Mouse (Mus musculus) liver, embryonic 13.5 days (tissue): ENCODE data around the gene Plek2. TPM values are rescaled to one million over a fixed set of nuclear protein-coding genes. Genes with fewer than 3 reads are reported as not detected.

Source experiments
- ATAC-seq: fragments of 200-750 bp; cut with Nextera tagmentation; 2 replicates; pipeline ENCODE4 v1.8.0; 2017; ENCODE audit warnings: low read depth, mild to moderate bottlenecking, moderate number of reproducible peaks, moderate library complexity
- DNase-seq: peaks from one replicate; pipeline ENCODE4 v3.0.0; 2022
- H3K27ac ChIP-seq: fragments of 300-500 bp; sonication (generic); 2 replicates; pipeline ENCODE4 v1.5.1; 2015; ENCODE audit warnings: moderate library complexity, mild to moderate bottlenecking, inconsistent platforms
- H3K27me3 ChIP-seq: fragments of 300-500 bp; sonication (generic); 2 replicates; pipeline ENCODE4 v1.6.1; 2015; ENCODE audit warnings: mild to moderate bottlenecking, inconsistent platforms
- H3K36me3 ChIP-seq: fragments of 300-500 bp; sonication (generic); 2 replicates; pipeline ENCODE4 v1.6.1; 2015; ENCODE audit warnings: mild to moderate bottlenecking, inconsistent platforms
- H3K4me1 ChIP-seq: fragments of 300-500 bp; sonication (generic); replicated peaks from 2 replicates; pipeline ENCODE4 v1.6.1; 2015; ENCODE audit warnings: inconsistent platforms
- H3K4me2 ChIP-seq: fragments of 300-500 bp; sonication (generic); 2 replicates; pipeline ENCODE4 v1.6.1; 2015; ENCODE audit warnings: inconsistent platforms, mild to moderate bottlenecking, moderate library complexity
- H3K4me3 ChIP-seq: fragments of 300-500 bp; sonication (generic); replicated peaks from 2 replicates; pipeline ENCODE4 v1.5.1; 2015; ENCODE audit warnings: mild to moderate bottlenecking, inconsistent platforms
- H3K9ac ChIP-seq: fragments of 300-500 bp; sonication (generic); 2 replicates; pipeline ENCODE4 v1.6.1; 2015; ENCODE audit warnings: mild to moderate bottlenecking, inconsistent platforms
- H3K9me3 ChIP-seq: fragments of 300-500 bp; sonication (generic); replicated peaks from 2 replicates; pipeline ENCODE4 v1.6.1; 2016; ENCODE audit warnings: inconsistent platforms
- WGBS: fragments of 180-500 bp; shearing (Covaris S2); methylation state at CpG from one replicate; pipeline ENCODE4 v1.1.7; 2015; ENCODE audit not compliant: insufficient replicate concordance; 5-methylcytosine and 5-hydroxymethylcytosine counted together
- polyA plus RNA-seq: library from polyadenylated mRNA; unstranded; fragments of >200 nt; fragmentation: Nextera tagmentation; extraction: Ambion mirVana; gene quantifications from 2 replicates; pipeline ENCODE4 v1.2.1, GENCODE M21; 2015

The Plek2 gene
- polyA plus RNA-seq, 1 experiment from 2014 or later, result 52.5 TPM

- Histone ChIP-seq H3K9ac (peak overlapping the region; percentile 77), H3K9me3 (peaks cover 7% of the 10 kb centered on the region), H3K36me3 (no peaks in the 10 kb centered on the region), H3K27ac (peak overlapping the region; percentile 97), H3K4me1 (peaks cover 83% of the 10 kb centered on the region), H3K4me3 (peak overlapping the region; percentile 71), H3K27me3 (peaks cover 37% of the 10 kb centered on the region), H3K4me2 (peak overlapping the region; percentile 80)
- ATAC-seq, result peak; percentile 86
- WGBS, result 3% methylated on average over 16 of the region's 16 CpGs
- peak; percentile 86 for DNase-seq
Measured at GRCm38 (mm10) chr12:78910684-78911461, 4.1 kb upstream of the Plek2 start.

DNA sequence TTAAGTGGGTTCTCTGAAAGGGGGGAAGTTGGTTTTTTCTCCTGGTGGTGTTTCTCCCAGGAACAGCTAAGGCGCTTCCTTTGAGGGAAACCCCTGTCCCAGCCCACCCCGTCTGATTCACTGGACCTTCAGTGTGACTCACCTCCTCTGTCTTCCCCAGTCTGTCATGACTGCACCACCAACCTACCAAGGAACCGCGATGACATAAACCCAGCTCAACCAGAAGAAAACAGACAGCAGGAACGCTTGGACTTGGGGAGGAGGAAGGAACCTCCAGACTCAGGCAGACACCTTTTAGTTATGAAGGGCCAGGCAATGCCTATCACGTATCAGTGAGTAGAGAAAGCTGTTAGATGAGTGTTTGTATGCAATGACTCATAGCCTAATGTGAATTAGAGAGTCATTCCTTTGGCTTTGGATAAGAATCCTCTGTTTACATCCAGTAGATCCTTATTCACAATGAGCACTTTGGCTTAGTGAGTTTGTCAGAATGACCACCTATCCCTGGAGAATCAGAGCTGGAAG, 1.4 kb upstream of the Plek2 start:
- Histone ChIP-seq H3K9me3 (peaks cover 7% of the 10 kb centered on the region), H3K9ac (peak overlapping the region; percentile 22; the same call in 1 of the 2 replicates), H3K4me2 (peak overlapping the region; percentile 81; the same call in 1 of the 2 replicates), H3K27me3 (peaks cover 29% of the 10 kb centered on the region), H3K4me1 (peaks cover 74% of the 10 kb centered on the region), H3K36me3 (peaks cover 5% of the 10 kb centered on the region; the same call in 1 of the 2 replicates), H3K4me3 (no peak overlapping the region), H3K27ac (peak overlapping the region; percentile 78)
- ATAC-seq (no peak), DNase-seq (no peak)
- 61% methylated on average over 6 of the region's 6 CpGs for WGBS

DNA sequence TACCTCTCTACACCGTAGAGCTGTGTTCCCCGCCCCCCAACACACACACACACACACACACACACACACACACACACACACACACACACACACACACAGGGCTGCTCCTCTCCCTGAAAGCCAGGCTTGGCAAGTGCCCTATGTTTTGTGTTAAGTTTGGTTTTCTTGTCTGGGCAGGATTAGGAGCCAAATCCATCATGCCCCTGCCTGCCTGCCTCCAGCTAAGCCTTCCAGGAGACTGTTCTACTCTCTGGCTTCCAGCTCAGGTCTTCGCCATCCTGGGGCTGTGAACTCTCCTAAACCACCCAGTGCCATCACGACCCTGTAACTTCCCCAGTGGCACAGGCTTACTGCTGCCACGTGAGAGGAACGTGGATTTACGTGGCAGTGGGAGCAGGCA, 2.3 kb downstream of the Plek2 start:
- DNase-seq, result no peak
- Histone ChIP-seq H3K4me3 (peak overlapping the region; percentile 76), H3K4me2 (peak overlapping the region; percentile 81), H3K9me3 (peaks cover 7% of the 10 kb centered on the region), H3K27ac (peak overlapping the region; percentile 60), H3K9ac (peak overlapping the region; percentile 73), H3K4me1 (peaks cover 53% of the 10 kb centered on the region), H3K36me3 (peaks cover 20% of the 10 kb centered on the region), H3K27me3 (peaks cover 11% of the 10 kb centered on the region; the same call in 1 of the 2 replicates)
- ATAC-seq, result no peak
- WGBS, result 85% methylated on average over 6 of the region's 7 CpGs

- 82% methylated on average over 4 of the region's 4 CpGs for WGBS
- 0 out of 2 replicates have a peak overlapping the region, but pooled peaks have one; percentile 8 for H3K9ac ChIP-seq
- peaks cover 31% of the 10 kb centered on the region for H3K36me3 ChIP-seq
- H3K4me1 ChIP-seq, result peaks cover 46% of the 10 kb centered on the region
- H3K4me3 ChIP-seq, result no peak overlapping the region
- peak overlapping the region; percentile 81 for H3K4me2 ChIP-seq
- no peaks in the 10 kb centered on the region for H3K9me3 ChIP-seq
- ATAC-seq (no peak), DNase-seq (no peak)
- H3K27me3 ChIP-seq, result peaks cover 11% of the 10 kb centered on the region; the same call in 1 of the 2 replicates
- H3K27ac ChIP-seq, result no peak overlapping the region
Measured at GRCm38 (mm10) chr12:78903313-78903712, 3.5 kb downstream of the Plek2 start.

DNA sequence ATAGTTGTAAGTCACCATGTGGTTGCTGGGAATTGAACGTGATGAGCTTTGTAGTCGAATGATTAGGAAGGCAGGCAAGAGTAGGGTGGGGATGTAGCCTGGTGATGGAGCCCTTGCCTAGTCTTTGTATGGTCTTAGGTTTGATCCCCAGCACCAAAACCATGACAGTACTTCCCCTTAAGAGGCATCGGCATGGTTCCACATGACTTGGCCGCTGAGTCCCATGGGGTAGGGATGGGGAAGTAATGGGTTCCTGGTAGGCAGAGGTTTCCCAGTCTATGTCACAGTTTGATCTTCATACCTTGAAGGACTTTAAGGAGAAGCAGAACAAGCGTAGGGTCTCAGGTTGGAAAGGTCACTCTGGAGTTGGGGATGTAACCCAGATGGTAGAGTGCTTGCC, 5.3 kb downstream of the Plek2 start:
- H3K4me2 ChIP-seq, result no peak overlapping the region
- 70% methylated on average over 5 of the region's 5 CpGs for WGBS
- H3K9ac ChIP-seq, result no peak overlapping the region
- H3K4me1 ChIP-seq, result peaks cover 31% of the 10 kb centered on the region
- H3K27me3 ChIP-seq, result no peaks in the 10 kb centered on the region
- H3K36me3 ChIP-seq, result peaks cover 48% of the 10 kb centered on the region
- H3K27ac ChIP-seq, result no peak overlapping the region
- no peaks in the 10 kb centered on the region for H3K9me3 ChIP-seq
- no peak overlapping the region for H3K4me3 ChIP-seq
- ATAC-seq (no peak), DNase-seq (no peak)

DNA sequence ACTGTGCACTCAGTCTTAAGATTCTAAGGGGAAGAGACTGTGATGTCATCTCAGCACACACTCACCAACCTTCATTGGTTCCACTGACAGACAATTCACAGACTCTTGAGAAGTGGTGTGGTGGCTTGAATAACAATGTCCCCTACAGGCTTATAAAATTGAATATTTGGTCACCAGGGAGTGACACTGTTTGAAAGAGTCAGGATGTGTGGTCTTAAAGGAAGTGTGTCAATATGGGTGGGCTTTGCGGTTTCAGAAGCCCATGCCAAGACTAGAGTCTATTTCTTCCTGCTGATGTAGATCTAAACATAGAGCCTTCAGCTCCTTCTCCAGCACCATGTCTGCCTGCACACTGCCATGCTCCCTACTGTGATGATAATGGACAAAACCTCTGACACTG, 8.9 kb downstream of the Plek2 start:
- Histone ChIP-seq H3K9me3 (no peaks in the 10 kb centered on the region), H3K4me2 (no peak overlapping the region), H3K27ac (no peak overlapping the region; the same call in 1 of the 2 replicates), H3K9ac (no peak overlapping the region), H3K36me3 (peaks cover 78% of the 10 kb centered on the region), H3K4me1 (peaks cover 11% of the 10 kb centered on the region), H3K27me3 (no peaks in the 10 kb centered on the region), H3K4me3 (no peak overlapping the region)
- DNase-seq (no peak), ATAC-seq (no peak)
- WGBS, result 91% methylated on average over 1 of the region's 1 CpGs

DNA sequence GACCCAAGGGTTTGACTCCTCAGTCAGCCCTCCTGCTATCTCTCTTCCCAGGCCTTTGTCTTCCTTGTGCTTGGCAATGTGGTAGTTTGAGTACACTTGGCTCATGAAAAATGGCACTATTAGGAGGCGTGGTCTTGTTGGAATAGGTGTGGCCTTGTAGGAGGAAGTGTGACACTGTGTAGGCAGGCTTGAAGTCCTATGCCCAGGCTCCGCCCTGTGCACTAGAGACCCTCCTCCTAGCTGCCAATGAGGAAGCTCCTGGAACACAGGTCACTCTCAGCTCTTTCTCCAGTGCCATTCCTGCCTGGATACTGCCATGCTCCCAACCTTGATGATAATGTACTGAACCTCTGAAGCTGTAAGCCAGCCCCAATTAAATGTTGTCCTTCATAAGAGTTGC, 15.6 kb downstream of the Plek2 start:
- Histone ChIP-seq H3K36me3 (peaks cover 99% of the 10 kb centered on the region), H3K9me3 (no peaks in the 10 kb centered on the region), H3K27me3 (no peaks in the 10 kb centered on the region), H3K9ac (no peak overlapping the region), H3K4me3 (no peak overlapping the region), H3K4me2 (no peak overlapping the region), H3K4me1 (0 out of 2 replicates have a peak, but pooled peaks cover 6% of the 10 kb centered on the region), H3K27ac (no peak overlapping the region)
- ATAC-seq (peak; percentile 43; the same call in 1 of the 2 replicates), DNase-seq (no peak)
- 68% methylated on average over 2 of the region's 2 CpGs for WGBS

DNA sequence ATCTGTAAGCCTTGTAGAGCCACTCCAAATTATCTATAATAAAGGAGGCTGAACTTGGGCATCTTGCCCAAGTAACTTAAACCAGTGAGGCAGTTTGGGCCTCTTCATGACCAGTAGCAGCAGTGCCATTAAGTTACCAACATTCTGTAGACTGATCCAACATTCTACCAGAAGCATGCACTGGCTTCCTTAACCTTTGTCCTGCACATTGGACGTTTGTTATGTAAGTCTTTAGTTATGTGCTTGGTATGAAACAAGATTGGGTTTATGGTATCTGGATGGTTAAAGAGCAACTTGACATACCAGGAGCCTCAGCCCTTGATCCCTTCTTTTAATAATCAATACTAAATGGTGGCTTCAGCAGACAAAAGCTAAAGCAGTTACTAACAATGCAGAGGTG, 16.7 kb downstream of the Plek2 start:
- H3K9ac ChIP-seq, result no peak overlapping the region
- H3K27ac ChIP-seq, result no peak overlapping the region
- DNase-seq (no peak), ATAC-seq (no peak)
- H3K4me1 ChIP-seq, result 0 out of 2 replicates have a peak, but pooled peaks cover 6% of the 10 kb centered on the region
- peaks cover 97% of the 10 kb centered on the region for H3K36me3 ChIP-seq
- H3K4me2 ChIP-seq, result no peak overlapping the region
- H3K9me3 ChIP-seq, result no peaks in the 10 kb centered on the region
- H3K27me3 ChIP-seq, result no peaks in the 10 kb centered on the region
- 58% methylated on average over 1 of the region's 1 CpGs for WGBS
- no peak overlapping the region for H3K4me3 ChIP-seq

DNA sequence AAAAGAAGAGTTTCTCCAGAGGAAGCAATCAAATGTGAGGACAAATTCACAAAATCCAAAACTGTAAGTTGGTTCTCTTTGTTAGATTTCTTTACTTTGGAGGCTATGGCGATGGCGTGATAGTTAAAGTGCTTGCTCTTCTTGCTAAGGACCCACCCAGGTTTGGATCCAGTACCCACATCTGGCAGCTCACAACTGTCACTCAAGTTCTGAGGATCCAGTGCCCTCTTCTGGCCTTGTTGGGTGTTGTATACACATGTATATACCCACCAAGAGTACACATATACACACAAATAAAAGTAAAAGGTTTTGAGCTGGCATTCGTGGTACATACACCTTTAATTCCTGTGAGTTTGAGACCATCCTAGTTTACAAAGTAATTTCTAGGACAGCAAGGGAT, 32.2 kb downstream of the Plek2 start:
- WGBS, result 93% methylated on average over 3 of the region's 3 CpGs
- H3K4me3 ChIP-seq, result no peak overlapping the region
- H3K9ac ChIP-seq, result no peak overlapping the region
- peaks cover 76% of the 10 kb centered on the region for H3K36me3 ChIP-seq
- H3K27ac ChIP-seq, result no peak overlapping the region
- H3K4me2 ChIP-seq, result no peak overlapping the region
- H3K9me3 ChIP-seq, result no peaks in the 10 kb centered on the region
- H3K27me3 ChIP-seq, result no peaks in the 10 kb centered on the region
- ATAC-seq (no peak), DNase-seq (no peak)
- H3K4me1 ChIP-seq, result no peaks in the 10 kb centered on the region

- DNase-seq, result no peak
- Histone ChIP-seq H3K4me1 (peaks cover 21% of the 10 kb centered on the region), H3K27ac (no peak overlapping the region), H3K4me3 (no peak overlapping the region), H3K36me3 (peaks cover 60% of the 10 kb centered on the region), H3K27me3 (no peaks in the 10 kb centered on the region), H3K9me3 (no peaks in the 10 kb centered on the region), H3K9ac (no peak overlapping the region), H3K4me2 (no peak overlapping the region)
- no peak for ATAC-seq
- 69% methylated on average over 1 of the region's 1 CpGs for WGBS
Measured at GRCm38 (mm10) chr12:78868115-78868514, 38.6 kb downstream of the Plek2 start.

DNA sequence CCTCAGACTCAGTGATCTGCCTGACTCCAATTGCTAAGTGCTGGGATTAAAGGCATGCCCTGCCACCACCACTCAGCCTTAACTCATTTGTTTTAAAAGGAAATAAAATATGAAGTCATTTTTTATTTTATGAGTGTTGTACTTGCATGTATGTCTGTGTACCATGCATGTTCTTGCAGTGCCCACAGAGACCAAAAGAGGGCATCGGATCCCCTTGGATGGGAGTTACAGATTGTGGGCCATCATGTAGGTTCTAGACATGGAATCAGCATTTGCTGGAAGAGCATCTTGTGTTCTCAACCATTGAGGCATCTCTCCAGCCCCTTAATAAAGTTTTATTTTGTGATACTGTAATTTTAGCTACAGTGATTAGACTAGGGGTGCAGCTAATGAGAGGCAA, 41.3 kb downstream of the Plek2 start:
- DNase-seq, result peak; percentile 53

More for the DNA sequence above, 41.3 kb downstream of the Plek2 start:
- Histone ChIP-seq H3K4me1 (peaks cover 30% of the 10 kb centered on the region), H3K4me2 (peak overlapping the region; percentile 6; the same call in 1 of the 2 replicates), H3K9me3 (no peaks in the 10 kb centered on the region), H3K27ac (no peak overlapping the region), H3K4me3 (no peak overlapping the region), H3K36me3 (peaks cover 46% of the 10 kb centered on the region), H3K9ac (no peak overlapping the region), H3K27me3 (no peaks in the 10 kb centered on the region)
- 82% methylated on average over 1 of the region's 1 CpGs for WGBS
- ATAC-seq, result no peak
